Mouse (Mus musculus) kidney, adult 2 months (tissue): ENCODE results near the gene Oas1g.

Experiments
- CTCF ChIP-seq: fragments of 200-500 bp; conservative IDR thresholded peaks from 2 replicates; pipeline ENCODE4 v1.5.1; 2011; ENCODE audit warnings: low read depth, mild to moderate bottlenecking, control low read depth, low read length, moderate library complexity, mixed read lengths; ENCODE audit not compliant: insufficient read depth, insufficient read length
- POLR2A ChIP-seq: fragments of 200-500 bp; IDR thresholded peaks from one replicate; pipeline ENCODE4 v1.6.1; 2011; ENCODE audit warnings: low read depth, low read length, control low read depth

DNA sequence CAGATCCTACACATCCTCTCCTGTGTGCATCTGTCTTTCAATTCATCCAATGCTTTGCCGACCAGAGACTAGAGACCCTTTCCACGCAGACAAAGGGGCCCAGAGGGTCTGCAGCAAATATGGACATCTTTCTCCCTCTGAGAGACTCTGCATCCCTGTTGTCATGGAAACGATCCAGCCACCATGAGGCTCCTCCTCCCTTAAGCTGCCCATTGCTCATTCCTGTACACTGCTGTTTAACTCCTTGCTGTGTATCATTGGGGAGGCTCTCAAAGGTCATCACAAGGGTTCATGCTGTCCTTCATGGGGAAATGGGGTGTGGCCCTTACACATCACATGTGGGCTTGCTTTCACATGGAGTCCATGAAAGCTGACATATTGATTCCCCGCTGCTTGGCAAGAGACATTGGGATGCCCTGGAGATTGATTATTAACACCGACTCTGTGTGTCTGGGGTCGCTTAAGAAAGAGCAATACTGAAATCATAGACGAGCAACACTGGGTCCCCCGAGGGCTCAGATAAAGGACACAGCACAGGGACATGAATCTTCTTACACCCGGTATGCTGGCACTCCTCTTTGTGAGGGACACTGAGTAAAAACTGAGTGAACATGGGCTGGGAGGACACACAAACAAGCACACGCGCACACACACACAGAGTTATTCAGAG is 8.0 kb upstream of the Oas1g start:
- TF ChIP-seq CTCF (no peak), POLR2A (no peak)
